Mouse (Mus musculus) spleen, adult 2 months (tissue): Measurements from ENCODE around the gene Hoxb6.

Source experiments
- CTCF ChIP-seq: fragments of 200-500 bp; IDR thresholded peaks from 2 replicates; pipeline ENCODE4 v1.5.1; 2011; ENCODE audit warnings: mild to moderate bottlenecking, inconsistent platforms; ENCODE audit not compliant: insufficient read depth, insufficient read length, insufficient replicate concordance; ENCODE audit errors: extremely low read depth
- POLR2A ChIP-seq: fragments of 200-500 bp; IDR thresholded peaks from 2 replicates; pipeline ENCODE4 v1.6.1; 2011; ENCODE audit warnings: low read depth, low read length, inconsistent platforms

DNA sequence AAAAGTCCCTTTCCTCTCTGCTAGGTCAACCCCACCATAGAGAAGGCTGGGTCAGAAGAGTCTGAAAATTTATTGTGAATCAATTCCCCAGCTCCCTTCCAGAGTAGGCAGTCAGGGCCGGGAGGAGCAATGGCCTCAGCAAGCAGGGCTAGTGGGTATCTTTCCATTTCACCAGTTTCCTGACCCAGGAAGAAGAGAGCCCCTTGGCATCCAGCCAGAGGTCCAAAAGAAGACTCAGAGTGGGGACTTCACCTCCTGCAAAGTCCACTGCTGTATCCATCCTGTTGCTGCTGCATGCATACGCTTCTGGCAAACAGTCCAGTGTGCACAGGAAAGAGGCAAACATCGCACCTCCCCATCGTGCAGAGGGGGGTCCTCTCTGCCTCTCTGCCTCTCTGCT is 16.4 kb upstream of the Hoxb6 start:
- TF ChIP-seq CTCF (no peak), POLR2A (no peak)
